Mouse (Mus musculus) lung, postnatal 0 days (tissue): ENCODE measurements around the gene Rif1.

ENCODE experiments used
- CTCF ChIP-seq: IDR thresholded peaks from 2 replicates; pipeline ENCODE4 v1.5.1; 2016; ENCODE audit warnings: antibody characterized with exemption, mild to moderate bottlenecking
- EP300 ChIP-seq: IDR thresholded peaks from 2 replicates; pipeline ENCODE4 v1.6.1; 2016; ENCODE audit warnings: antibody characterized with exemption, mild to moderate bottlenecking, control low read depth

- TF ChIP-seq EP300 (no peak), CTCF (no peak)
These were observed 4.0 kb upstream of the Rif1 start for GRCm38 (mm10) chr2:52068641-52069040.
